Mouse (Mus musculus) heart, embryonic 13.5 days (tissue): ENCODE measurements around the gene Zfp672. TPM values are rescaled to one million over a fixed set of nuclear protein-coding genes. Genes with fewer than 3 reads are reported as not detected.
"Not testable (repeated sequence)": the region's sequence is repeated elsewhere in the genome, so short reads cannot be mapped to it uniquely, and the experiment has no call there.

Experiments used
- ATAC-seq: fragments of 200-750 bp; cut with Nextera tagmentation; 2 replicates; pipeline ENCODE4 v1.8.0; 2017; ENCODE audit warnings: moderate TSS enrichment; ENCODE audit not compliant: insufficient number of reproducible peaks, low FRiP score, low TSS enrichment; ENCODE audit errors: extremely low read depth
- H3K27ac ChIP-seq: fragments of 300-500 bp; sonication (generic); replicated peaks from 2 replicates; pipeline ENCODE4 v1.5.1; 2015; ENCODE audit warnings: moderate library complexity, mild to moderate bottlenecking, inconsistent platforms
- H3K27me3 ChIP-seq: fragments of 300-500 bp; sonication (generic); replicated peaks from 2 replicates; pipeline ENCODE4 v1.6.1; 2015; ENCODE audit warnings: mild to moderate bottlenecking, inconsistent platforms
- H3K36me3 ChIP-seq: fragments of 300-500 bp; sonication (generic); 2 replicates; pipeline ENCODE4 v1.6.1; 2015; ENCODE audit warnings: mild to moderate bottlenecking, inconsistent platforms
- H3K4me1 ChIP-seq: fragments of 300-500 bp; sonication (generic); 2 replicates; pipeline ENCODE4 v1.6.1; 2015; ENCODE audit warnings: inconsistent platforms
- H3K4me2 ChIP-seq: fragments of 300-500 bp; sonication (generic); 2 replicates; pipeline ENCODE4 v1.6.1; 2015; ENCODE audit warnings: inconsistent platforms, mild to moderate bottlenecking, moderate library complexity
- H3K4me3 ChIP-seq: fragments of 300-500 bp; sonication (generic); 2 replicates; pipeline ENCODE4 v1.5.1; 2015; ENCODE audit warnings: moderate library complexity, mild to moderate bottlenecking, inconsistent platforms
- H3K9ac ChIP-seq: fragments of 300-500 bp; sonication (generic); 2 replicates; pipeline ENCODE4 v1.6.1; 2015; ENCODE audit warnings: inconsistent platforms, mild to moderate bottlenecking, moderate library complexity
- H3K9me3 ChIP-seq: fragments of 300-500 bp; sonication (generic); 2 replicates; pipeline ENCODE4 v1.6.1; 2016; ENCODE audit warnings: inconsistent platforms
- WGBS: fragments of 180-500 bp; shearing (Covaris S2); methylation state at CpG from one replicate; pipeline ENCODE4 v1.1.7; 2015; ENCODE audit warnings: mixed read lengths; 5-methylcytosine and 5-hydroxymethylcytosine counted together
- polyA plus RNA-seq: library from polyadenylated mRNA; unstranded; fragments of >200 nt; fragmentation: Nextera tagmentation; extraction: Ambion mirVana; gene quantifications from 2 replicates; pipeline ENCODE4 v1.2.1, GENCODE M21; 2015

Zfp672 gene
- polyA plus RNA-seq = 27.7 and 28.6 TPM in 2 replicates

DNA sequence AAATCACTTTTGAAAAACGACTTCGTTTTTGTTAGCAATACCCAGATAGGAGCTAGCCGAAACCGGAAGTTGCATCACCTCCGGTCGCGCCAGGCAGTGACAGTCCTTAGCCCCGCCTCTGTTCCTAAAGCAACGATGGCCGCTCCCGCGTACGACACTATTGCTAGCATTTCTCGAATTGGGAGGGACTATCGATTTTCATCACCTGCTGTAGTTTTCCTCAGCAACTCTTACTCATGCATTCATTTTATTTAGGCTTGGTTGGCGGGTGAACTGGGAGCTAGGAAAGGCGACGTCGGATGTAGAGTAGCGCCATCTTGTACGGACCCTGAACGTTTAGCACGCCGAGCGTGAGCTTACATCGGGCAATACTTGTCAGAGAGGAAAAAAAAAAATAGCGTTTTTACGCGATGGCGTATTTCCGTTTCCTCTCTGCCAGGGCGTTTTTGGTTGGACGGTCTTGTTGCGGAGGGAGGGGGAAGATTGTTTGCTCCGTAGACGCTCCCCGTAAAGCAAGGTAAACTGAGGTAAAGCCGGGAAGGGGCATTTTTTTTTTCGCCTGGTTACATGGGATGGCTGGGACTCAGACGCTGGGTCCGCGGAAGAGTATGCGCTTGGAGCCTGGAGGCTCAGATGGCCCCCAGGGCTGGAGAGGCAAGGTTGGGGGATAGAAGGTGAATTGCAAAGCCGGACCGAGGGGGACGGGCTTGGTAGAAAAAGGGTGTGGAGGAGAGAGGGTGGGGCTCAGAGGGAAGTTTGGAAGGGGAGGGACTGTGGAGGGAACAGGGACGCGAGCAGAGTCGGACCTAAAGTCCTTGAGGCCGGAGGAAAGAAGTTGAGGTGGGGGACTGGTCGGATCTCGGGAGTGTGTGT is at the start of gene Zfp672, which contains the start of gene Sh3bp5l:
Gene Zfp672 (minus strand): TSS at position 64 of the 873 bp plus-strand sequence.
Gene Sh3bp5l (plus strand): TSS at position 449 of the 873 bp plus-strand sequence.
- Histone ChIP-seq H3K9me3 (no peaks in the 10 kb centered on the region), H3K9ac (peak within 1 kb of the TSS; percentile 97), H3K4me3 (peak within 1 kb of the TSS; percentile 97), H3K4me2 (peak within 1 kb of the TSS; percentile 97), H3K27me3 (no peaks in the 10 kb centered on the region), H3K27ac (peak within 1 kb of the TSS; percentile 74), H3K4me1 (peaks cover 53% of the 10 kb centered on the region), H3K36me3 (peaks cover 47% of the 10 kb centered on the region)
- peak; percentile 82 for ATAC-seq
- under 1% methylated on average over 52 of the region's 52 CpGs for WGBS

GRCm38 (mm10) chr11:58379516-58379915 is 49.4 kb upstream of the Zfp672 start:
- Histone ChIP-seq H3K9me3 (no peaks in the 10 kb centered on the region), H3K27ac (no peak overlapping the region), H3K27me3 (0 out of 2 replicates have a peak, but pooled peaks cover 5% of the 10 kb centered on the region), H3K9ac (no peak overlapping the region), H3K36me3 (no peaks in the 10 kb centered on the region), H3K4me3 (no peak overlapping the region), H3K4me2 (no peak overlapping the region), H3K4me1 (no peaks in the 10 kb centered on the region)
- ATAC-seq = no peak
- WGBS = 68% methylated on average over 1 of the region's 1 CpGs

DNA sequence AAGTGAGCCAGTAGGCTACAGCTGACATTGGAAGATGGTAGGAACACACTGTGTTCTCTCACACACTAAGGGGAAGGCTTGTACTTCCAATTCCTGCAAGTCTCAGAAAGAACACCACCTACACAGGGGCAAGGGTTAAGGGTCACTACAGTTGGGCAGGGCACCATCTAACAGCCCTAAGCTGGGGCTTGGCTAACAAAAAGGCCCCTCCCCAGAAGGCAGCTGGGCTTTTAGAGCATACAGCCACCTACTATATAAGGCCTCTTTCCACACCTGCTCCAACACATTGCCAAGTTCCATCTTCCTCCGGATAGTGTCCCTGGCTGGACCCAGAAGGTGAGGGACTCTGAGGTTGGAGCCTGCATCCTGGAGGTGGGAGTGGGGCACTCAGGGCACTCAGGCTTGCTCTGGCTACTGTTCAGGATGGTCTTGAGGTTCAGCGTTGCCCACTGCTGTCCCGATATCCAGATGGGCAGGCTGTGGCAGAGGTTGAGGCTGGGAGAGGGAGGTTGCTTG is 48.7 kb upstream of the Zfp672 start, which contains the start of gene Lypd8:
Gene Lypd8 (plus strand): TSS at position 281 of the 516 bp plus-strand sequence.
- ATAC-seq = no peak
- H3K27me3 ChIP-seq = 0 out of 2 replicates have a peak, but pooled peaks cover 5% of the 10 kb centered on the region
- H3K27ac ChIP-seq = no peak within 1 kb of the TSS
- H3K9ac ChIP-seq = no peak within 1 kb of the TSS
- no peak within 1 kb of the TSS for H3K4me2 ChIP-seq
- WGBS = 84% methylated on average over 3 of the region's 3 CpGs
- H3K9me3 ChIP-seq = no peaks in the 10 kb centered on the region
- H3K4me3 ChIP-seq = no peak within 1 kb of the TSS
- H3K4me1 ChIP-seq = no peaks in the 10 kb centered on the region
- H3K36me3 ChIP-seq = no peaks in the 10 kb centered on the region

GRCm38 (mm10) chr11:58377686-58378085 is 47.5 kb upstream of the Zfp672 start:
- Histone ChIP-seq H3K9me3 (no peaks in the 10 kb centered on the region), H3K4me2 (no peak overlapping the region), H3K4me1 (no peaks in the 10 kb centered on the region), H3K4me3 (no peak overlapping the region), H3K36me3 (no peaks in the 10 kb centered on the region), H3K9ac (no peak overlapping the region), H3K27me3 (0 out of 2 replicates have a peak, but pooled peaks cover 5% of the 10 kb centered on the region), H3K27ac (no peak overlapping the region)
- no peak for ATAC-seq
- 48% methylated on average over 1 of the region's 1 CpGs for WGBS

- no peak for ATAC-seq
- H3K27ac ChIP-seq = no peak overlapping the region
- no peaks in the 10 kb centered on the region for H3K9me3 ChIP-seq
- 0 out of 2 replicates have a peak, but pooled peaks cover 5% of the 10 kb centered on the region for H3K27me3 ChIP-seq
- no peak overlapping the region for H3K4me2 ChIP-seq
- 77% methylated on average over 2 of the region's 2 CpGs for WGBS
- H3K9ac ChIP-seq = no peak overlapping the region
- H3K36me3 ChIP-seq = no peaks in the 10 kb centered on the region
- H3K4me3 ChIP-seq = no peak overlapping the region
- H3K4me1 ChIP-seq = no peaks in the 10 kb centered on the region
These were observed 47.1 kb upstream of the Zfp672 start for GRCm38 (mm10) chr11:58377273-58377672.

DNA sequence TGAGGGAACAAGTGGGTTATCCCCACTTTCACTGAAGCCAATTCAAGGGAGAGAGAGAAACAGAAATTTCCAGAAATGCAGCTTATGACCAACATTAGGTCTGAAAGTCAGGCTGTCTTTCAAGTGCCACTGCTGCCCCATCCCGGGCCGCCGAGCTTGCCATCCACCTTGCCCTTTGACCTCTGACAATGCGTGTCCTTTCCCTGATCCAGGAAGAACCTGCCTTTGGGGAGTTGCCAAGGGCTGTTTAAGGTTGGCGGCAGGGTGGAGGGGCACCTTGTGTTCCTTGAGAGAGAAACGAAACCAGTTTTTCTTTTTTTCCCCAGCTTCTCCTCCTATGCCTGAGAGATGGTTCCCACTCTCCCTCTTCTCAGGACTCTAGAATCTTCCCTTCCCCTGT is 36.1 kb upstream of the Zfp672 start:
- not testable (repeated sequence) for H3K4me2 ChIP-seq, H3K9me3 ChIP-seq, H3K27ac ChIP-seq, ATAC-seq, H3K4me3 ChIP-seq, H3K4me1 ChIP-seq, H3K27me3 ChIP-seq, H3K9ac ChIP-seq, H3K36me3 ChIP-seq
- WGBS = no CpG with 5 or more reads among the region's 6 CpGs

- Histone ChIP-seq H3K27me3 (0 out of 2 replicates have a peak, but pooled peaks cover 3% of the 10 kb centered on the region), H3K36me3 (no peaks in the 10 kb centered on the region), H3K4me1 (no peaks in the 10 kb centered on the region), H3K9ac (no peak overlapping the region), H3K27ac (no peak overlapping the region), H3K4me2 (no peak overlapping the region), H3K4me3 (no peak overlapping the region), H3K9me3 (no peaks in the 10 kb centered on the region)
- no peak for ATAC-seq
- WGBS = 61% methylated on average over 3 of the region's 3 CpGs
These were observed 34.3 kb upstream of the Zfp672 start for GRCm38 (mm10) chr11:58364454-58364853.

DNA sequence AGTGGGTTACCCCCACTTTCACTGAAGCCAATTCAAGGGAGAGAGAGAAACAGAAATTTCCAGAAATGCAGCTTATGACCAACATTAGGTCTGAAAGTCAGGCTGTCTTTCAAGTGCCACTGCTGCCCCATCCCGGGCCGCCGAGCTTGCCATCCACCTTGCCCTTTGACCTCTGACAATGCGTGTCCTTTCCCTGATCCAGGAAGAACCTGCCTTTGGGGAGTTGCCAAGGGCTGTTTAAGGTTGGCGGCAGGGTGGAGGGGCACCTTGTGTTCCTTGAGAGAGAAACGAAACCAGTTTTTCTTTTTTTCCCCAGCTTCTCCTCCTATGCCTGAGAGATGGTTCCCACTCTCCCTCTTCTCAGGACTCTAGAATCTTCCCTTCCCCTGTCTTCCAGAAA is 32.4 kb upstream of the Zfp672 start:
- H3K4me3 ChIP-seq, H3K36me3 ChIP-seq: not testable (repeated sequence)
- no CpG with 5 or more reads among the region's 6 CpGs for WGBS

DNA sequence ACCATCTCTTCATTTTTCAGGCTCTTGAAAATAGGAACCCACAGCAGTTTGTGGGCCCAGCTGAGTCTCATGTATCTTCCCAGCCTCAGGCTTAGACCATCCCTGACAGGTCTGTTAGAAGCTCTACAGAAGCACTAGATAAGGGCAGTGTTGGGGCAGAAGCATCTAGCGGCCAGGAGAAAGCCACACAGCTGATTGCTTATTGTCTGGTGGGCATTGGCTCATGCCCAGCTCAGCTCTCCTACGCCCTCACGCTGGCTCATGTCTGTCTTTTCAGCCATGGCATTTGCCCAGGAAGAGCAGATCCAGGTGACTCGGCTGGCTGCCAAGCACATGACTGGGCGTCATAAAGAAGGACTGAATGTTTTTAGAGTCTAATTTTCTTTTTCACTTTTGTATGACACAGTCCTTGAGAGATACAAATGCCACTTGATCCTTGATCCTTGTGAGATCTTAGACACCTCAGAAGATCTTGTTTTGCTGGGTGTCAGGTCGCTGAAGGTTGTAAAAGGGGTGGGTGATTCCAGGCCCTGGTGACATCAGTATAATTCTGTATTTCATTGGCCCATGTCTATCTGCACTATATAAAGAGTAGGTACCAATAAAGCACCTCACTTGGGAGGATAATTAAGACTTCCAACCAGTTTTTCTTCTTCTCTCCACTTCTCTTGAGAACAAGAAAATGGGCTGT is 27.9 kb upstream of the Zfp672 start:
- no peak overlapping the region for H3K4me3 ChIP-seq
- no peaks in the 10 kb centered on the region for H3K36me3 ChIP-seq
- WGBS = 73% methylated on average over 6 of the region's 6 CpGs
- no peak overlapping the region for H3K27ac ChIP-seq
- peaks cover 7% of the 10 kb centered on the region; the same call in 1 of the 2 replicates for H3K4me1 ChIP-seq
- no peaks in the 10 kb centered on the region for H3K9me3 ChIP-seq
- H3K9ac ChIP-seq = no peak overlapping the region
- no peak for ATAC-seq
- no peak overlapping the region for H3K4me2 ChIP-seq
- H3K27me3 ChIP-seq = no peaks in the 10 kb centered on the region

More for the DNA sequence above, 32.4 kb upstream of the Zfp672 start:
- H3K27ac ChIP-seq, H3K9ac ChIP-seq, H3K27me3 ChIP-seq, H3K9me3 ChIP-seq, H3K4me1 ChIP-seq, H3K4me2 ChIP-seq, ATAC-seq: not testable (repeated sequence)

DNA sequence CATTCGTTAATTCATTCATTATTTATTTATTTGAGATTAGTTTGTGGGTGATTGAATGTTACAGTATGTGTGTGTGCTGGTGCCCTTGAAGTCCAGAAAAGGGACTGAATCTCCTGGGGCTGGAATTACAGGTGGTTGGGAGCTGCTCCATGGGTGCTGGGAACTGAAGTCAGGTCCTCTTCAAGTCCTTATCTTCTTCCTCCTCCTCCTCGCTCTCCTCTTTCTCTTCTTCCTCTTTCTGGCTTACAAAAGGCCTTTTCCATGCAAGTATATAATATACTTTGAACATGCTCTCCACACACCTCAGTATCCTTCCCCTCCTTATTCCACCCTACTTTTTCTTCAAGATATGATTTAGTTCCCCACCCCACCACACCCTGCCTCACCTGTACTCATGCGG is 26.9 kb upstream of the Zfp672 start:
- H3K9ac ChIP-seq = no peak overlapping the region
- no peak overlapping the region for H3K4me2 ChIP-seq
- no peak for ATAC-seq
- no peaks in the 10 kb centered on the region for H3K36me3 ChIP-seq
- no peak overlapping the region for H3K27ac ChIP-seq
- H3K4me1 ChIP-seq = peaks cover 7% of the 10 kb centered on the region; the same call in 1 of the 2 replicates
- H3K9me3 ChIP-seq = no peaks in the 10 kb centered on the region
- no peak overlapping the region for H3K4me3 ChIP-seq
- 81% methylated on average over 3 of the region's 3 CpGs for WGBS
- no peaks in the 10 kb centered on the region for H3K27me3 ChIP-seq

DNA sequence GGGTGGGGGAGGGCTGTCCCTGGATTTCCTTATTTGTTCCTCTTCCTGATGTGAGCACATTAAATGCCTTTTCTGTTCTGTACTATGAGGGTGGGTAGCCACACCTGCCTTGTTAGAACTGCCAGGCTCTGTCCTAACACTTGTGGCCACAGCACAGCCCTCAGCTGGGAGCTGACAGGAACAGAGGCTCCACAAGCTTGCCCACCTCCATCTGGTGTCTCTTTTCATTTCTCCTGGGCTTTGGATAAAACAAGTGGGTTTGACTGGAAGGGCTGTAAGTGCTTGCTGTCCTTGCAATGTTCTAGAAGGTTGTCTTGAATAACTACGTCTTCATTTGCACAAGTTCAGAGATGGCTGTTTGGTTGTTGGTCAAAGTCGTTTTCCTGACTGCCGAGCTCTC is 24.8 kb upstream of the Zfp672 start:
- no peak overlapping the region for H3K9ac ChIP-seq

More for the DNA sequence above, 24.8 kb upstream of the Zfp672 start:
- no peaks in the 10 kb centered on the region for H3K27me3 ChIP-seq
- peaks cover 7% of the 10 kb centered on the region; the same call in 1 of the 2 replicates for H3K4me1 ChIP-seq
- ATAC-seq = no peak
- no peaks in the 10 kb centered on the region for H3K36me3 ChIP-seq
- H3K4me2 ChIP-seq = no peak overlapping the region
- no peaks in the 10 kb centered on the region for H3K9me3 ChIP-seq
- H3K4me3 ChIP-seq = no peak overlapping the region
- no peak overlapping the region for H3K27ac ChIP-seq
- 77% methylated on average over 3 of the region's 3 CpGs for WGBS
